Mouse (Mus musculus) left cerebral cortex, adult 2 months (tissue): ENCODE results near the gene Nop9. TPM values are rescaled to one million over a fixed set of nuclear protein-coding genes. Genes with fewer than 3 reads are reported as not detected.

Experiments used
- DNase-seq, 2 experiments: peaks; one replicate each; pipeline ENCODE4 v3.0.0; 2021 to 2022; ENCODE audit warnings: low spot score in 2 of 2, mixed read lengths in 1 of 2; ENCODE audit errors: extremely low spot score in 1 of 2
- H3K27ac ChIP-seq: fragments of 200-600 bp; 2 replicates; pipeline ENCODE4 v1.8.1; 2022
- H3K4me3 ChIP-seq: fragments of 200-600 bp; 2 replicates; pipeline ENCODE4 v1.8.1; 2022
- CTCF ChIP-seq: fragments of 200-600 bp; IDR thresholded peaks from 2 replicates; pipeline ENCODE4 v1.8.1; 2022; ENCODE audit warnings: antibody characterized with exemption, mild to moderate bottlenecking, moderate library complexity
- intact Hi-C: fragments of 180-260 bp; cut with DNase I; formaldehyde crosslinking; loops from one replicate; pipeline ENCODE4 v1.15.1; 2025
- long read RNA-seq, 2 experiments: library from polyadenylated mRNA; stranded (forward); transcript quantifications; one replicate each; pipeline ENCODE4 v2.0.0; 2021; ENCODE audit warnings: borderline mapping rate in 2 of 2
- total RNA-seq, 2 experiments: library from RNA; stranded (reverse); gene quantifications; 2 replicates each; pipeline ENCODE4 v1.2.3; 2021

Gene Nop9
- total RNA-seq: 10 to 100 TPM in 1 of 2 experiments, 1 to 10 TPM in 1; 9.6 to 12.9 TPM
- long read RNA-seq, experiment 1, transcript Nop9-201 (10 exons, 3,694 nt): major isoform, 13 of 21 reads
- long read RNA-seq, experiment 1, partial matches to known transcripts: 3 of 21 reads
- long read RNA-seq, experiment 1, other reads (novel, unspliced or antisense): 5 of 21 reads
- long read RNA-seq, experiment 2, transcript Nop9-201 (10 exons, 3,694 nt): major isoform, 11 of 16 reads
- long read RNA-seq, experiment 2, partial matches to known transcripts: 1 of 16 reads
- long read RNA-seq, experiment 2, other reads (novel, unspliced or antisense): 4 of 16 reads

GRCm38 (mm10) chr14:55745180-55745860 is at the start of gene Nop9, which contains the start of gene Dhrs1:
TSS of gene Nop9 (plus strand) at chr14:55745693.
TSS of gene Dhrs1 (minus strand) at chr14:55745690.
- H3K27ac ChIP-seq: peak within 1 kb of the TSS; percentile 69
- DNase-seq: peak; percentile 84 to 90
- intact Hi-C loops: loop anchor here (2.0 kb wide), 1 partner anchor 23 kb away; the partner anchor contains the start of gene Rabggta
- H3K4me3 ChIP-seq: peak within 1 kb of the TSS; percentile 82
- no peak; the same call in none of the 2 replicates for TF ChIP-seq CTCF

- TF ChIP-seq CTCF: no peak
- Histone ChIP-seq H3K4me3 (no peak overlapping the region), H3K27ac (no peak overlapping the region)
- no peak for DNase-seq
- intact Hi-C loops: no loop called here
These were observed 48.3 kb upstream of the Nop9 start for GRCm38 (mm10) chr14:55697226-55697625.

DNA sequence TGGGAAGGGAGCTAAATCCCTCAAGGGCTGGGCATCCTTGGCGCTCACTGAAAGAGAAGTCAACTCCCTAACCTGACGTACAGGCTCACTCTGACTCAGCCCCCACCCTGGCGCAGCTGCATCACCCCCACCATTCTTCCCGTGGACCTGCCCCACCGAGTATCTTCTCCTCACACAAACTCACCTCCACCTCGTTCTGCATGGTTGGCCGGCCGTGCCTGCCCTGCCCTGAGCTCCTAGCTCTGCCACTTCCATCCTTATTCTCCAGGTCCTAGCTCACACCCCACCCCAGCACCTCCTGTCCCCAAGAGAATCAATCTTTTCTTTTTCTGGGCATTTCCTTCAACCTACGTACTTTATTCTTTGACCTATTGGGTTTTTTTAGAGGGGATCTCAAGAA is 44.4 kb upstream of the Nop9 start:
- TF ChIP-seq CTCF: no peak
- intact Hi-C loops: no loop called here
- H3K4me3 ChIP-seq: no peak overlapping the region
- no peak overlapping the region for H3K27ac ChIP-seq
- DNase-seq: no peak

- TF ChIP-seq CTCF: no peak
- DNase-seq: no peak
- no peak overlapping the region for H3K4me3 ChIP-seq
- intact Hi-C loops: no loop called here
- H3K27ac ChIP-seq: no peak overlapping the region
These were observed 42.7 kb upstream of the Nop9 start for GRCm38 (mm10) chr14:55702761-55703160.

DNA sequence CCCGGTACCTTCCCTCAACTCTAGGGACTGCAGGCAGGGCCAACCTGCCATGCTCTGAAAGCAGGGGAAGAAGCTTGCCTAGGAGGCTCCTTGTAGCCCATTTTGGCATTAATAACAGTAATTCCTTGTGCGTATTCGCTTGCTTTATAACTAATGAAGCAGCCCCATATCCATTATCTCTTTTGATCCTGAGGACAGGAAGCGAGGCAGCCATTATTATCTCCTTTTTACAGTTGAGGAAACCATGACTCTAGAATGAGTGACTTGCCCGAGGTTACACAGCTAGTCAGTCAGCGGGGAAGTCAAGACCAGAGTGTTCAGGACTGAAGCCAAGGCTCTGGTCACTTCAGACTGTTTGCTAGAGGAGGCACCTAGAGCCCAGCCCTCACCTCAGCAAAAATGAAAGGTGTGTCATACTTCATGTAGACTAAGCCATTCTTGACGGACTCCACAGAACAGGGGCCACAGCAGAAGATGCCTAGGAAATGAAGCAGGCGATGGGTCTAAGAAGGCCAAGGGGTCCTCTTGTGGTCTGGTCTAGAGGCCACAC is 39.4 kb upstream of the Nop9 start:
- DNase-seq: no peak
- TF ChIP-seq CTCF: no peak
- Histone ChIP-seq H3K4me3 (no peak overlapping the region), H3K27ac (no peak overlapping the region)
- intact Hi-C loops: no loop called here

GRCm38 (mm10) chr14:55707397-55707796 is 38.1 kb upstream of the Nop9 start:
- intact Hi-C loops: no loop called here
- DNase-seq: no peak
- Histone ChIP-seq H3K27ac (no peak overlapping the region), H3K4me3 (no peak overlapping the region)
- no peak for TF ChIP-seq CTCF

DNA sequence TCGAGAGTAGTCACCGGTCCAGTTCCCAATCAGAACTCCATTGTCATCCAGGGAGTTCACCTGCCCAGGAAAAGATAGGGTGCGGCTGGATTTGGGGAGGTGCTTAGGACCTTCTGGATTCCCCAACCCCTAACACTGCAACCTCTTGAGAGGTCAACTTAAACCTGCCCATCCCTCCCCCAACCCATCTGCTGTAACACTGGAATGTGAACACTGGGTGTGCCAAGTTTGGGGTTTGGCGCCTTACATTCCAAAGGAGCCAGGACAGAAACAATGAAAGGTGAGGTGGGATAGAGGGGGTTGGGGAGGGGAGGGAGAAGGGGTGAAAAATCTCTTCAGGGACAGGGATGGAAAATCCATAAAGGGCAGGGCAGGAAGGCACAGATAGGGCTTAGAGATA is 36.0 kb upstream of the Nop9 start:
- intact Hi-C loops: no loop called here

GRCm38 (mm10) chr14:55711786-55712185 is 33.7 kb upstream of the Nop9 start:
- H3K27ac ChIP-seq: no peak overlapping the region
- DNase-seq: no peak
- TF ChIP-seq CTCF: no peak; the same call in 1 of the 2 replicates
- intact Hi-C loops: no loop called here
- H3K4me3 ChIP-seq: no peak overlapping the region

More for the DNA sequence above, 36.0 kb upstream of the Nop9 start:
- Histone ChIP-seq H3K27ac (no peak overlapping the region), H3K4me3 (no peak overlapping the region)
- TF ChIP-seq CTCF: no peak
- DNase-seq: no peak

- Histone ChIP-seq H3K27ac (no peak overlapping the region), H3K4me3 (no peak overlapping the region)
- no peak for DNase-seq
- intact Hi-C loops: no loop called here
- no peak for TF ChIP-seq CTCF
These were observed 32.3 kb upstream of the Nop9 start for GRCm38 (mm10) chr14:55713007-55713728.

DNA sequence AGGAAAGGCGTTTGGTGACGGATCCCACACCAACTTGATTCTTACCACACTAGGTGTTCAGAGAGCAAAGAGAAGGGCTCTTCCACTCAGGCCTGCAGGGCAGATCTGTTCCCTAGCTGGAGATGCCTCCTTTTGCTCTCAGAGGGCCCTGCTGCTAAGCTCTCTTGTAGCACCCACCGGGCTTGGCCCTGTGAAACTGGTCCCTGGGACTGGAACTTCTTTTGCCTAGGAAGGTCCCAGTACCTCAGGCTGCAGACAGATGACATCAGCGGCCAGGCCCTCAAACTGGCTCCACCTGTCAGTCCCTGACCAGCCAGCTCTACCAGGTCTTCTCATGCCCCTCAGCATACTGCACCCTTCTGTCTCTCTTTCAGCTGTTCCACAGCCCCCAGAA is 31.8 kb upstream of the Nop9 start, which contains the start of gene Tgm1:
Gene Tgm1 (minus strand): TSS at position 198 of the 394 bp plus-strand sequence.
- DNase-seq: no peak
- intact Hi-C loops: no loop called here
- no peak within 1 kb of the TSS for H3K27ac ChIP-seq
- H3K4me3 ChIP-seq: no peak within 1 kb of the TSS
- no peak for TF ChIP-seq CTCF

DNA sequence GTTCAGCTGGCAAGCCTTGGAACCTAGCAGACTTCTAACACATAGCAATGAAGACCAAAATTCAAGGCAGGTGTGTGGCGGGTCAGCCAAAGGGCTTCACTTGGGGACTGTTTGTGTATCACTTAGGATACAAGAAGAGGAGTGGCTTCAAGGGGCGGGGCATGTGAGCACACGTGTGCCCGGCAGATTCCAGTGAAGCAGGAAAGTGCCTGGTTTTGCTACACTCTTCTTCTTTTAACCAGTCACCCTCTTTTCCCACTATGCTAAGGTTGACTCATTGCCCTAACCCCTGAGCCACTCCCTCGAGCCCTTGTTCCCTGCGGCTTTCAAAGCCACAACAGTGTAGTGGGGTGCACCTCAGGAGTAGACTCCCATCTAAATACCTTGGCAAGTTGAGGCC is 30.6 kb upstream of the Nop9 start:
- no peak for TF ChIP-seq CTCF
- no peak overlapping the region for H3K4me3 ChIP-seq
- no peak for DNase-seq
- intact Hi-C loops: no loop called here
- no peak overlapping the region for H3K27ac ChIP-seq

- no peak overlapping the region for H3K4me3 ChIP-seq
- intact Hi-C loops: no loop called here
- TF ChIP-seq CTCF: no peak
- no peak for DNase-seq
- H3K27ac ChIP-seq: no peak overlapping the region
These were observed 29.2 kb upstream of the Nop9 start for GRCm38 (mm10) chr14:55716271-55716670.
